Mouse (Mus musculus): ENCODE data around the gene Vpreb1. TPM values are rescaled to one million over a fixed set of nuclear protein-coding genes. Genes with fewer than 3 reads are reported as not detected.

The Vpreb1 gene
- polyA plus RNA-seq (2014; fragmentation: Nextera tagmentation; extraction: Ambion mirVana): 1.8 and 2.1 TPM in 2 replicates

DNA sequence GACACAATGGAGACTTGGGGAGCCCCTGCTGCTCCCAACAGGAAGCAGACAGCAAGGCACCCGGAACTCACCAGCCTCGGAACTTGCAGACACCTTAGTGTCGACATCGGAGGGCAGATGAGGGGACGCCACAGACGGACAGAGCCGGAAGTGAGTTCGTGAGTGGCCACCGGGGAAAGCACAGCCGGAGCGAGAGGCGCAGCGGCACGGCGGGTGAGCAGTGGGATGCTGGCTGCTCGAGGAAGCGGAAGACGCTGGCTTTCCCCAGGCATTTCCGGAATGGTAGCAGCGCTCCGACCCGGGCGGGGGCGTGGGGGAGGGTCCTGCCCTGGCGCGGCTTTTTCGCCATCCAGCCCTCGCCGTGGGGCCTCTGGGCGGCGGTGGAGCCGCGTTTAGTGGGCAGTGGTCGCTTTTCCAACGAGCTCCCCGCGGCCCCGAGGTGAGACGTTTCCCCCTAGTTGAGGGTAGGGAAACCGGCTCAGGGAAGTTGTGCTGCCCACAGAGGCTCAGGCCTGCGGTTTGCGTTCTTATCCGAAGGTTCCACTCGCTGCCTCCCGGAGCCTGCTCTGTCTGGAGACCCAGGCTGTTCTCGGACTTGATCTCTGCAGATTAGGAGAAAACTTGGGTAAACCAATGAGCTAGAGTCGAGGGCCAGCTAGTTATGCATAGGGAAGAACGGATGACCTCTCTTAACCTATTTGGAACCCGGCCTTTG is at the start of gene Vpreb1, which contains the start of gene Top3b:
Gene Vpreb1 (minus strand): TSS at position 227 of the 715 bp plus-strand sequence.
Gene Top3b (plus strand): TSS at position 120 of the 715 bp plus-strand sequence.
- Histone ChIP-seq H3K9me3 (replicated peaks; ENCODE audit: control insufficient read depth, low read length) (no peaks in the 10 kb centered on the region), H3K27me3 (ENCODE audit: control insufficient read depth, insufficient read depth, low read length) (no peaks in the 10 kb centered on the region), H3K9ac (replicated peaks; ENCODE audit: low read length) (peak within 1 kb of the TSS; percentile 76), H3K27ac (replicated peaks; ENCODE audit: low read depth, low read length) (peak within 1 kb of the TSS; percentile 79), H3K4me3 (ENCODE audit: low read depth, low read length) (peak within 1 kb of the TSS; percentile 55), H3K4me1 (ENCODE audit: control insufficient read depth, insufficient read depth, low read length) (no peaks in the 10 kb centered on the region), H3K36me3 (replicated peaks; ENCODE audit: control insufficient read depth, insufficient read depth, low read depth, low read length) (no peaks in the 10 kb centered on the region), H3K4me2 (ENCODE audit: low read depth, low read length) (peak within 1 kb of the TSS; percentile 63)
- DNase-seq (ENCODE audit: low spot score) (peak; percentile 94), ATAC-seq (replicated peaks; ENCODE audit: insufficient number of reproducible peaks, low FRiP score, low TSS enrichment, low read depth) (peak; percentile 97)
- WGBS: under 1% methylated on average over 49 of the region's 49 CpGs

DNA sequence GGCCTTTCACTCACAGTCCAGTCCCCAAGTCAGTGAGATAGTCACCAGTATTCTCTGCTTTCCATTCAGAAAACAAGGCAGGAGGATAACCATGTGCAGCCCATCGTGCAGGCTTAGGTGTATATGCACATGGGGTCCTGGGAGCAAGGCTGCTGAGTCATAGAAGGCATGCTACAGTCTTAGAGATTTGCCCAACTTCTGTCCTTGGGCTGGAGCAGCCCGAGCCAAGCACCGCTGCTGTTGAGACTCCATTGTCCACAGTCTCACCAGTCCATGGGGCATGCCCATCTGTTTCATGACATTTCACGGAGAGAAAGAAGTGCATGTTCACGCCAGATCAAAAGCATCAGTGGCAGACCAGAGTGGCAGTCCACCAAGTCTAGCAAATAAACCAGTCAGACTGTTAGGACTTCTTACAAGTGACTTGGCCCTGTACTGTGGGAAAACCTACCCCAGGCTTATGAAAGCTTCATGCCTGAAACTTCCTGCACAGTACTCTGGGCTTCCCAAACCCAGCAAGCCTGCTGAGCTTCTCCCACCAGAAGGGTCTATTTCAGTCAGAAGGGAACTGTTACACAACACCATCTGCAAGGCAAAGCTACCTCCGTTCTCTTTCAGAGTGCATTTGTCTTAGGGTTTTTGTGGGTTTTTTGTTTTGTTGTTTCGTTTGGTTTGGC is 47.9 kb upstream of the Vpreb1 start:
- no peak overlapping the region for H3K9ac ChIP-seq (replicated peaks; ENCODE audit: low read length)
- H3K4me2 ChIP-seq (ENCODE audit: low read depth, low read length): no peak overlapping the region
- no peaks in the 10 kb centered on the region for H3K27me3 ChIP-seq (ENCODE audit: control insufficient read depth, insufficient read depth, low read length)
- H3K36me3 ChIP-seq (replicated peaks; ENCODE audit: control insufficient read depth, insufficient read depth, low read depth, low read length): no peaks in the 10 kb centered on the region; the same call in 1 of the 2 replicates
- ATAC-seq (replicated peaks; ENCODE audit: insufficient number of reproducible peaks, low FRiP score, low TSS enrichment, low read depth): no peak
- no peaks in the 10 kb centered on the region for H3K9me3 ChIP-seq (replicated peaks; ENCODE audit: control insufficient read depth, low read length)
- H3K4me1 ChIP-seq (ENCODE audit: control insufficient read depth, insufficient read depth, low read length): no peaks in the 10 kb centered on the region
- H3K27ac ChIP-seq (replicated peaks; ENCODE audit: low read depth, low read length): no peak overlapping the region
- WGBS: 87% methylated on average over 7 of the region's 7 CpGs
- DNase-seq (ENCODE audit: low spot score): no peak
- H3K4me3 ChIP-seq (ENCODE audit: low read depth, low read length): no peak overlapping the region

- H3K27ac ChIP-seq (replicated peaks; ENCODE audit: low read depth, low read length): no peak overlapping the region
- H3K27me3 ChIP-seq (ENCODE audit: control insufficient read depth, insufficient read depth, low read length): no peaks in the 10 kb centered on the region
- DNase-seq (ENCODE audit: low spot score) (no peak), ATAC-seq (replicated peaks; ENCODE audit: insufficient number of reproducible peaks, low FRiP score, low TSS enrichment, low read depth) (no peak)
- no peaks in the 10 kb centered on the region for H3K9me3 ChIP-seq (replicated peaks; ENCODE audit: control insufficient read depth, low read length)
- no peak overlapping the region for H3K9ac ChIP-seq (replicated peaks; ENCODE audit: low read length)
- no peaks in the 10 kb centered on the region; the same call in 1 of the 2 replicates for H3K36me3 ChIP-seq (replicated peaks; ENCODE audit: control insufficient read depth, insufficient read depth, low read depth, low read length)
- H3K4me1 ChIP-seq (ENCODE audit: control insufficient read depth, insufficient read depth, low read length): no peaks in the 10 kb centered on the region
- no peak overlapping the region for H3K4me2 ChIP-seq (ENCODE audit: low read depth, low read length)
- 89% methylated on average over 1 of the region's 1 CpGs for WGBS
- no peak overlapping the region for H3K4me3 ChIP-seq (ENCODE audit: low read depth, low read length)
These were observed 42.8 kb upstream of the Vpreb1 start for GRCm38 (mm10) chr16:16913440-16913839.

DNA sequence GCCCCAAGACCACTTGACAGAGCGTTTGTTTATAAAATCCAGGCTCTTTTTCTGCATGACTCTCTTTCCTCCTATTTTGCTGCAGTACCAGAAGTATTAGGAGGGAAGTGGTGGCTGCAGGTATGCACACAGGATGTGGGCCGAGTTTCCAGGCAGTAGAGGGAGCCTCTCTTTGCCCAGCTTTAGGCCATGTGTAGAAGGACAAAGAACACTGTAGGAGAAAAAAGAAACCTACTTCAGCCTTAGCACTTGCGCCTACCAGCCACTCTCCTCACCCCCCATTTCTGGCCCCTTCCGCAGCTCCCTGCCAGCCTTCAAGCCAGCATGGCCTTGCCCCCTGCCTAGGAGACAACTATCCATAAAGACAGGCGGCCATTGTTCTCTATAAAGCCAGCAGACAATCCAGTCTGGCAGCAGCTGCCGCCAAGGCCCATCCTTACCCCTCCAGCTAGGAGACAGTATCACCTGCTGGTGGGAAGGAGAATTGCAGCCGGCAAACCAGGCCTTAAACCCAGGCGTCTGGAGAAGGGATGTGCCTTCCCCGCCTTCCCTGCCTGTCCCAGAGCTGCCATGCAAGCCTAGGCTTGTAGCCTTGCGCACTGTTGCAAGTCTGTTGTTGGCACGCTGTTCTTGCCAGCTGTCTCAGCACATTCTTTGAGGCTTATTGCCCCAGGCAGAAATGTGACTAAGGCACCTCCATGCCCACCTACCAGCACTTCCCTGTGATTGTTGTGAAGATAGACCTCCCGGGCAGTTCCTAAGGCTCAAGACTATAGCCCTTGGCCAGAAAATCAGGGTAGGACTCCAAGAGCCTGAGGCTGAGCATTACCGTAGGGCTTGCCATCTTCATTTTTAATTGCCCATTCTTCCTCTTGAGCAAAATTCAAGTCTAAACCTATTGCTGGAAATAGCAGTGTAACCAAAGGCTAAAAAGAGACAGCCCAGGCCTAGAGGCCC is 41.3 kb upstream of the Vpreb1 start:
- no peaks in the 10 kb centered on the region for H3K9me3 ChIP-seq (replicated peaks; ENCODE audit: control insufficient read depth, low read length)
- no peak overlapping the region for H3K4me3 ChIP-seq (ENCODE audit: low read depth, low read length)
- H3K27me3 ChIP-seq (ENCODE audit: control insufficient read depth, insufficient read depth, low read length): no peaks in the 10 kb centered on the region
- 0 out of 2 replicates have a peak overlapping the region, but pooled peaks have one; percentile 41 for H3K27ac ChIP-seq (replicated peaks; ENCODE audit: low read depth, low read length)
- 37% methylated on average over 13 of the region's 13 CpGs for WGBS
- no peak overlapping the region for H3K4me2 ChIP-seq (ENCODE audit: low read depth, low read length)
- peak overlapping the region; percentile 46 for H3K9ac ChIP-seq (replicated peaks; ENCODE audit: low read length)
- DNase-seq (ENCODE audit: low spot score): peak; percentile 87
- no peaks in the 10 kb centered on the region for H3K4me1 ChIP-seq (ENCODE audit: control insufficient read depth, insufficient read depth, low read length)
- peak; percentile 94 for ATAC-seq (replicated peaks; ENCODE audit: insufficient number of reproducible peaks, low FRiP score, low TSS enrichment, low read depth)
- H3K36me3 ChIP-seq (replicated peaks; ENCODE audit: control insufficient read depth, insufficient read depth, low read depth, low read length): no peaks in the 10 kb centered on the region; the same call in 1 of the 2 replicates

GRCm38 (mm10) chr16:16907799-16908198 is 37.2 kb upstream of the Vpreb1 start:
- no peaks in the 10 kb centered on the region; the same call in 1 of the 2 replicates for H3K36me3 ChIP-seq (replicated peaks; ENCODE audit: control insufficient read depth, insufficient read depth, low read depth, low read length)
- ATAC-seq (replicated peaks; ENCODE audit: insufficient number of reproducible peaks, low FRiP score, low TSS enrichment, low read depth) (no peak), DNase-seq (ENCODE audit: low spot score) (no peak)
- H3K27me3 ChIP-seq (ENCODE audit: control insufficient read depth, insufficient read depth, low read length): no peaks in the 10 kb centered on the region
- WGBS: 71% methylated on average over 6 of the region's 6 CpGs
- H3K4me2 ChIP-seq (ENCODE audit: low read depth, low read length): no peak overlapping the region
- no peak overlapping the region for H3K4me3 ChIP-seq (ENCODE audit: low read depth, low read length)
- no peak overlapping the region for H3K27ac ChIP-seq (replicated peaks; ENCODE audit: low read depth, low read length)
- no peaks in the 10 kb centered on the region for H3K4me1 ChIP-seq (ENCODE audit: control insufficient read depth, insufficient read depth, low read length)
- H3K9me3 ChIP-seq (replicated peaks; ENCODE audit: control insufficient read depth, low read length): no peaks in the 10 kb centered on the region
- no peak overlapping the region for H3K9ac ChIP-seq (replicated peaks; ENCODE audit: low read length)

DNA sequence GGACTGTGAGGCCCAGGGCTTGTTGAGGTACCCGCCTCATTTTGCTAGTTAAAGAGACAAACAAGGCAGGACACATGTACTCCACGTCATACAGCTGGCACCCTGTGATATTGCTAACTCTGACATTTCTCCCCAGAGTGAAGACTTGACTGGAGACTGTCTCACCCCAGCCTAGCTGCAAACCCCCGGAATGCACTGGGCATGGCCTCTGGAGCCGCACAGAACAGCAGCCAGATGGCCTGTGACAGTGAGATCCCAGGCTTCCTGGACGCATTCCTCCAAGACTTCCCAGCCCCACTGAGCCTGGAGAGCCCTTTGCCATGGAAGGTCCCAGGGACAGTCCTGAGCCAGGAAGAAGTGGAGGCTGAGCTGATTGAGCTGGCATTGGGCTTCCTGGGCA is 32.5 kb upstream of the Vpreb1 start:
- ATAC-seq (replicated peaks; ENCODE audit: insufficient number of reproducible peaks, low FRiP score, low TSS enrichment, low read depth): no peak
- H3K4me2 ChIP-seq (ENCODE audit: low read depth, low read length): no peak overlapping the region
- no peak overlapping the region for H3K4me3 ChIP-seq (ENCODE audit: low read depth, low read length)
- WGBS: 89% methylated on average over 5 of the region's 5 CpGs
- no peak for DNase-seq (ENCODE audit: low spot score)
- no peaks in the 10 kb centered on the region for H3K9me3 ChIP-seq (replicated peaks; ENCODE audit: control insufficient read depth, low read length)
- H3K27ac ChIP-seq (replicated peaks; ENCODE audit: low read depth, low read length): no peak overlapping the region
- H3K9ac ChIP-seq (replicated peaks; ENCODE audit: low read length): no peak overlapping the region
- H3K4me1 ChIP-seq (ENCODE audit: control insufficient read depth, insufficient read depth, low read length): no peaks in the 10 kb centered on the region
- H3K27me3 ChIP-seq (ENCODE audit: control insufficient read depth, insufficient read depth, low read length): no peaks in the 10 kb centered on the region
- no peaks in the 10 kb centered on the region; the same call in 1 of the 2 replicates for H3K36me3 ChIP-seq (replicated peaks; ENCODE audit: control insufficient read depth, insufficient read depth, low read depth, low read length)

GRCm38 (mm10) chr16:16902329-16902728 is 31.7 kb upstream of the Vpreb1 start:
- Histone ChIP-seq H3K36me3 (replicated peaks; ENCODE audit: control insufficient read depth, insufficient read depth, low read depth, low read length) (no peaks in the 10 kb centered on the region; the same call in 1 of the 2 replicates), H3K27ac (replicated peaks; ENCODE audit: low read depth, low read length) (no peak overlapping the region), H3K9me3 (replicated peaks; ENCODE audit: control insufficient read depth, low read length) (no peaks in the 10 kb centered on the region), H3K9ac (replicated peaks; ENCODE audit: low read length) (no peak overlapping the region), H3K4me1 (ENCODE audit: control insufficient read depth, insufficient read depth, low read length) (no peaks in the 10 kb centered on the region), H3K4me3 (ENCODE audit: low read depth, low read length) (no peak overlapping the region), H3K4me2 (ENCODE audit: low read depth, low read length) (no peak overlapping the region), H3K27me3 (ENCODE audit: control insufficient read depth, insufficient read depth, low read length) (no peaks in the 10 kb centered on the region)
- DNase-seq (ENCODE audit: low spot score) (no peak), ATAC-seq (replicated peaks; ENCODE audit: insufficient number of reproducible peaks, low FRiP score, low TSS enrichment, low read depth) (no peak)
- WGBS: 83% methylated on average over 4 of the region's 4 CpGs

All from embryonic facial prominence, embryonic 11.5 days (tissue).